Mouse (Mus musculus) lung, embryonic 14.5 days (tissue): Measurements from ENCODE around the gene Atf7ip2. TPM values are rescaled to one million over a fixed set of nuclear protein-coding genes. Genes with fewer than 3 reads are reported as not detected.
A peak's percentile ranks its signal among the peaks of the same experiment; 100 is the strongest.

Source experiments
- ATAC-seq: fragments of 200-750 bp; cut with Nextera tagmentation; 2 replicates; pipeline ENCODE4 v1.8.0; 2017; ENCODE audit warnings: mild to moderate bottlenecking, moderate TSS enrichment, moderate library complexity; ENCODE audit not compliant: insufficient read depth
- DNase-seq: peaks from one replicate; pipeline ENCODE4 v3.0.0-alpha.2; 2015
- H3K27ac ChIP-seq: fragments of 300-500 bp; sonication (generic); 2 replicates; pipeline ENCODE4 v1.5.1; 2014; ENCODE audit warnings: low read depth, mild to moderate bottlenecking, moderate library complexity
- H3K27me3 ChIP-seq: fragments of 300-500 bp; sonication (generic); 2 replicates; pipeline ENCODE4 v1.6.1; 2014; ENCODE audit warnings: low read length, control low read depth; ENCODE audit not compliant: insufficient read depth
- H3K36me3 ChIP-seq: fragments of 300-500 bp; sonication (generic); 2 replicates; pipeline ENCODE4 v1.6.1; 2014; ENCODE audit warnings: control low read depth; ENCODE audit not compliant: insufficient read depth
- H3K4me1 ChIP-seq: fragments of 300-500 bp; sonication (generic); 2 replicates; pipeline ENCODE4 v1.6.1; 2014; ENCODE audit warnings: antibody characterized with exemption, control low read depth; ENCODE audit not compliant: insufficient read depth
- H3K4me2 ChIP-seq: fragments of 300-500 bp; sonication (generic); 2 replicates; pipeline ENCODE4 v1.6.1; 2014; ENCODE audit warnings: mild to moderate bottlenecking
- H3K4me3 ChIP-seq: fragments of 300-500 bp; sonication (generic); 2 replicates; pipeline ENCODE4 v1.5.1; 2014; ENCODE audit warnings: low read depth, low read length
- H3K9ac ChIP-seq: fragments of 300-500 bp; sonication (generic); 2 replicates; pipeline ENCODE4 v1.6.1; 2014
- H3K9me3 ChIP-seq: fragments of 300-500 bp; sonication (generic); 2 replicates; pipeline ENCODE4 v1.6.1; 2016; ENCODE audit warnings: low read depth, low read length, control low read depth
- CTCF ChIP-seq: IDR thresholded peaks from 2 replicates; pipeline ENCODE4 v1.5.1; 2016; ENCODE audit warnings: antibody characterized with exemption, low read depth
- WGBS: fragments of 180-500 bp; shearing (Covaris S2); extraction: QIAGEN DNeasy Blood & Tissue Kit; methylation state at CpG from one replicate; pipeline ENCODE4 v1.1.7; 2014; 5-methylcytosine and 5-hydroxymethylcytosine counted together
- microRNA-seq: library from miRNA; unstranded; fragments of <30 nt; microRNA quantifications from one replicate; pipeline ENCODE4, GENCODE M21; 2016; ENCODE audit warnings: borderline number of aligned reads
- polyA plus RNA-seq: library from polyadenylated mRNA; unstranded; fragments of >200 nt; fragmentation: Nextera tagmentation; extraction: Ambion mirVana; gene quantifications from 2 replicates; pipeline ENCODE4 v1.2.1, GENCODE M21; 2014

Atf7ip2 gene
- polyA plus RNA-seq, 1 experiment from 2014 or later, result 2.5 TPM

GRCm38 (mm10) chr16:10300231-10301186, 108.0 kb downstream of the Atf7ip2 start:
- no peak for TF ChIP-seq CTCF
- Histone ChIP-seq H3K9ac (no peak overlapping the region; the same call in 1 of the 2 replicates), H3K27ac (peak overlapping the region; percentile 81), H3K4me3 (no peak overlapping the region), H3K4me2 (peak overlapping the region; percentile 25; the same call in 1 of the 2 replicates), H3K27me3 (no peaks in the 10 kb centered on the region), H3K36me3 (no peaks in the 10 kb centered on the region), H3K4me1 (peaks cover 11% of the 10 kb centered on the region), H3K9me3 (no peaks in the 10 kb centered on the region)
- 57% methylated on average over 3 of the region's 3 CpGs for WGBS
- DNase-seq (no peak), ATAC-seq (peak; percentile 43)

Small RNA genes within 50 kb of the gene (microRNA-seq; reads per million reads assigned to microRNA genes)
- not detected for gene Gm22932

Other genes starting within 250 kb of the Atf7ip2 start
- gene Grin2a, start 197.2 kb upstream of the Atf7ip2 start, polyA plus RNA-seq, result 0.01 and 0.08 TPM in 2 replicates
- gene Rpl39l, start 22.5 kb upstream of the Atf7ip2 start, polyA plus RNA-seq, result not detected in 2 replicates
- gene Emp2, start 121.3 kb downstream of the Atf7ip2 start, polyA plus RNA-seq, result 38.3 and 44.6 TPM in 2 replicates
- gene Tekt5, start 202.8 kb downstream of the Atf7ip2 start, polyA plus RNA-seq, result 0.67 and 1.2 TPM in 2 replicates
- 82.8 and 83.6 TPM in 2 replicates for gene Nubp1, start 219.2 kb downstream of the Atf7ip2 start, polyA plus RNA-seq